Mouse (Mus musculus) embryonic fibroblast, embryonic 13.5 days (primary cell): ENCODE results near the gene Ang.

Experiments
- CTCF ChIP-seq: IDR thresholded peaks from 2 replicates; pipeline ENCODE4 v1.5.1; 2011; ENCODE audit warnings: mild to moderate bottlenecking, control low read depth, low read length, moderate library complexity, borderline replicate concordance; ENCODE audit not compliant: insufficient read depth
- POLR2A ChIP-seq: IDR thresholded peaks from 2 replicates; pipeline ENCODE4 v1.6.1; 2011; ENCODE audit warnings: low read depth, mild to moderate bottlenecking, control low read depth, low read length, moderate library complexity

DNA sequence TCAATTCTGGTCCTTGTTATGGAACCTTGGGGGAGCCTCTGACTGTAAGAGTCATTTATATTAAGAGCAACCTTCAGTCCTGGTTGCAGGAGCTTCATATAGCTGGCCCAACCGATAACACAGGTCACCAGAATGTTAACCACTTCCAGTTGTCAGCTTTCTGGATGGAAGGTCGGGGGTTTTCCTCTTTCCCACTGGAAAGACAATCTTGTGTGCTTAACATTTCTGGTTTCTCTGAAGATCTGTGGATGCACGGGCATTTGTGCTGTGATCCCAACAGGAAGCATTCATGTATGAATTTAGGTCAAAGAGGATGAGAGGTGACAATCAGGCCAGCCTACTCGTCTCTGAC is 38.6 kb downstream of the Ang start:
- TF ChIP-seq CTCF (no peak), POLR2A (no peak)
